Mouse (Mus musculus) embryonic fibroblast, embryonic 13.5 days (primary cell): ENCODE data around the gene Lgr4.

Experiments
- CTCF ChIP-seq: IDR thresholded peaks from 2 replicates; pipeline ENCODE4 v1.5.1; 2011; ENCODE audit warnings: mild to moderate bottlenecking, control low read depth, low read length, moderate library complexity, borderline replicate concordance; ENCODE audit not compliant: insufficient read depth
- POLR2A ChIP-seq: IDR thresholded peaks from 2 replicates; pipeline ENCODE4 v1.6.1; 2011; ENCODE audit warnings: low read depth, mild to moderate bottlenecking, control low read depth, low read length, moderate library complexity

DNA sequence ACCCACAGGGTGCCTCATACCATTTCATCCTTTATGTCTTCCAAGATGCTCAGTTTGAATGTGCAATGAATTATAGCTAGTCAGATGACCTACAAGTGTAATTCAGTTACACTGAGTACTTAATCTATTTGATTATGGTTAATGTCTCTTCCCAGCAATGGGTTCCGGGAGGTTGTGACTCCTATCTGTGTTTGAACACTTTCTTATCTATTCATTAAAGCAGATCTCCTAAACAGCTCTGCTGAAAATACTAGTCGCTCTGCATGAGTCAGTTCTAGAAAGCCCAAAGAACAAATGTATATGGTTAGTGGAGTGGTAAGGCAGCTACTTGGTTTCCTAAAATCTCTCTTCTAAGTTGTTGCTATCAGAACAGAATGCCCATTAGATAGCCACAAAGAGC is 77.6 kb downstream of the Lgr4 start:
- TF ChIP-seq POLR2A (no peak), CTCF (no peak)
